Mouse (Mus musculus) forebrain, embryonic 11.5 days (tissue): Measurements from ENCODE around the gene Cyp2u1. TPM values are rescaled to one million over a fixed set of nuclear protein-coding genes. Genes with fewer than 3 reads are reported as not detected.
"Not testable (repeated sequence)": the region's sequence is repeated elsewhere in the genome, so short reads cannot be mapped to it uniquely, and the experiment has no call there.

Experiments
- ATAC-seq: fragments of 200-750 bp; cut with Nextera tagmentation; replicated peaks from 2 replicates; pipeline ENCODE4 v1.8.0; 2017; ENCODE audit warnings: moderate TSS enrichment; ENCODE audit not compliant: low FRiP score
- DNase-seq: peaks from one replicate; pipeline ENCODE4 v3.0.0-alpha.2; 2017; ENCODE audit warnings: low spot score
- H3K27ac ChIP-seq: fragments of 300-500 bp; sonication (generic); 2 replicates; pipeline ENCODE4 v1.5.1; 2014; ENCODE audit warnings: low read depth, low read length
- H3K27me3 ChIP-seq: fragments of 300-500 bp; sonication (generic); 2 replicates; pipeline ENCODE4 v1.6.1; 2014; ENCODE audit warnings: mild to moderate bottlenecking, low read length, mixed read lengths; ENCODE audit not compliant: control insufficient read depth, insufficient read depth
- H3K36me3 ChIP-seq: fragments of 300-500 bp; sonication (generic); 2 replicates; pipeline ENCODE4 v1.6.1; 2014; ENCODE audit warnings: mild to moderate bottlenecking, low read length, moderate library complexity, mixed read lengths; ENCODE audit not compliant: control insufficient read depth, insufficient read depth
- H3K4me1 ChIP-seq: fragments of 300-500 bp; sonication (generic); replicated peaks from 2 replicates; pipeline ENCODE4 v1.6.1; 2014; ENCODE audit warnings: low read length, mixed read lengths; ENCODE audit not compliant: control insufficient read depth, insufficient read depth
- H3K4me2 ChIP-seq: fragments of 300-500 bp; sonication (generic); 2 replicates; pipeline ENCODE4 v1.6.1; 2014; ENCODE audit warnings: low read depth, mild to moderate bottlenecking, low read length, moderate library complexity, mixed read lengths; ENCODE audit not compliant: severe bottlenecking
- H3K4me3 ChIP-seq: fragments of 300-500 bp; sonication (generic); 2 replicates; pipeline ENCODE4 v1.5.1; 2014; ENCODE audit warnings: low read depth, low read length
- H3K9ac ChIP-seq: fragments of 300-500 bp; sonication (generic); 2 replicates; pipeline ENCODE4 v1.6.1; 2014; ENCODE audit warnings: low read length
- H3K9me3 ChIP-seq: fragments of 300-500 bp; sonication (generic); 2 replicates; pipeline ENCODE4 v1.6.1; 2016; ENCODE audit warnings: low read length, mixed read lengths; ENCODE audit not compliant: control insufficient read depth
- WGBS: fragments of 180-500 bp; shearing (Covaris S2); extraction: QIAGEN DNeasy Blood & Tissue Kit; methylation state at CpG from one replicate; pipeline ENCODE4 v1.1.7; 2014; 5-methylcytosine and 5-hydroxymethylcytosine counted together
- polyA plus RNA-seq: library from polyadenylated mRNA; unstranded; fragments of >200 nt; fragmentation: Nextera tagmentation; extraction: Ambion mirVana; gene quantifications from 2 replicates; pipeline ENCODE4 v1.2.1, GENCODE M21; 2014

Cyp2u1 gene
- polyA plus RNA-seq, 1 experiment from 2014 or later, result 3.1 TPM

DNA sequence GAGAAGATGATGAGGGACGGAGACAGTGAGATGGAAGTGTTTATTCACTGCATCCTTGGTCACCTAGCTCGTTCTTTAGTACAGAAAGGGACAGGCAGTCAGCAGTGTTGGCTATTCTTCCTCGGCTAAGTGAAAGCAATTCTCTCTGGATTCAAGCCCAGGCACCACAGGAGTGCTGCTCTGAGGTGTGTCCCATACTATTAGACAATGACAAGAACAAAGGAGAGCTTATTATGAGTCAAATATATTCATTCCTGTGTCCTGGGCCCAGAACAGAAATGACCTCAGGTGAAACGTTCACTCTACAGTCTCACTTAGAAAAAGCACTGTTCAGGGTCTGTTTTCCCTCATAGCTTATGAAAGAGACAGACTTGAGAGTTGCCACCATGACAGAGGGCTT is 36.3 kb upstream of the Cyp2u1 start:
- no peaks in the 10 kb centered on the region for H3K36me3 ChIP-seq
- 74% methylated on average over 4 of the region's 4 CpGs for WGBS
- DNase-seq, result no peak
- ATAC-seq, result no peak
- 0 out of 2 replicates have a peak, but pooled peaks cover 3% of the 10 kb centered on the region for H3K4me1 ChIP-seq
- no peak overlapping the region for H3K4me2 ChIP-seq
- no peaks in the 10 kb centered on the region; the same call in 1 of the 2 replicates for H3K27me3 ChIP-seq
- no peak overlapping the region for H3K27ac ChIP-seq
- H3K9ac ChIP-seq, result no peak overlapping the region
- no peak overlapping the region for H3K4me3 ChIP-seq
- H3K9me3 ChIP-seq, result no peaks in the 10 kb centered on the region

DNA sequence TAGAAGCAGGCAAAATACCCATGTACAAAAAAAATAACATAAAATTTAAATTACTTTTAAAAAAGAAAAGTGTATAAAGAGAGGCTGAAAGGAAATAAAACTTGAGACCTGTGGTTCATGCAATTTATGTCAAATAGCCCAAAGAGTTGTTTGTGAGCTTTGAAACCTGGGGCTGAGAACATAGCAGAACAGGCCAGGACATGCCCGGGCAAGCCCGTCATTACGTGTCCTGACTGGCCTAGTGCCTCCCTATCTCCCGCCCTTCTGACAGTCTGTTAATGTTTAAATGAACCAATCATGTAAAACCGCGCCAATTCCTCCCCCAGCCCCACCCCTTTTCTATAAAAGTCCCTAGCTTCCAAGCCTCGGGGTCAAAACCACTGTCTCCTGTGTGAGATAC is 34.7 kb upstream of the Cyp2u1 start:
- not testable (repeated sequence) for H3K9me3 ChIP-seq, H3K36me3 ChIP-seq, DNase-seq, H3K9ac ChIP-seq, H3K4me3 ChIP-seq, H3K27ac ChIP-seq, H3K4me2 ChIP-seq, H3K27me3 ChIP-seq, ATAC-seq, H3K4me1 ChIP-seq
- WGBS, result 87% methylated on average over 6 of the region's 7 CpGs

DNA sequence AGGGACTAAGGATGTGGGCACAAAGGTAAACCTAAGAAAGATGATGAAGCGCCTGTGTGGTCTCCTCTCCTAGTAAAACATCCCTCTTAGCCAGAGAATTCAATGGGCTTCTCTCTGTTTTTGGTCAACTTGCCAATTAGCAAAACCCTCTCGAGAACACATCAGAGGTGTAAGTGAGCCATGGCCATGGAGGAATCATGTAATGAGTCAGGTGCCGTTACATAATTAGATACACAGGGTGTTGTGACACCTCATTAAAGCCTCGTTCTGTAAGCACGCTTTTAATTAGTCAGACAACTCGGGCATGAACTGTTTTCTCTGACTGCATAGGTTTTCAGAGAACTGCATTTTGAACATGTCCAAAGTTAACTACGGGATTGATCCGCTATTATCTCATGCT is 33.6 kb upstream of the Cyp2u1 start:
- Histone ChIP-seq H3K27ac (no peak overlapping the region), H3K36me3 (no peaks in the 10 kb centered on the region), H3K9me3 (no peaks in the 10 kb centered on the region), H3K27me3 (no peaks in the 10 kb centered on the region; the same call in 1 of the 2 replicates), H3K9ac (no peak overlapping the region), H3K4me1 (0 out of 2 replicates have a peak, but pooled peaks cover 3% of the 10 kb centered on the region), H3K4me2 (no peak overlapping the region), H3K4me3 (no peak overlapping the region)
- 57% methylated on average over 8 of the region's 8 CpGs for WGBS
- DNase-seq (no peak), ATAC-seq (peak; percentile 90)

DNA sequence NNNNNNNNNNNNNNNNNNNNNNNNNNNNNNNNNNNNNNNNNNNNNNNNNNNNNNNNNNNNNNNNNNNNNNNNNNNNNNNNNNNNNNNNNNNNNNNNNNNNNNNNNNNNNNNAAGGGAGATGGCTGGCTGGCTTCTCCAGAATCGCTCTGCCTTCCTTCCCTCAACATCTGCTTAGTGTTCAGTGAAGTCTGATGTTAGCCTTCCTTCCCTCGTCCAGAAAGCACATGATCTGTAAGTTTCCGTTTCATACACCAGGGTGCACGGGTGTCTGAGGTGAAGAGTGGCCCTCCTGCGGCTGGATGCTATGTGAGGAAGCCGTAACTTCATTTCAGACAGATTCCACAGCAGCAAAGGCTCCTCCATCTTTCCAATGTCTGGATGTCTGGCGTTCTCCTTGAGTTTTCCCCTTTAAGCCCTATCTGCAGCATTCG is 32.1 kb upstream of the Cyp2u1 start:
- H3K27ac ChIP-seq, result no peak overlapping the region
- no peak overlapping the region for H3K9ac ChIP-seq
- H3K4me1 ChIP-seq, result 0 out of 2 replicates have a peak, but pooled peaks cover 3% of the 10 kb centered on the region
- ATAC-seq (no peak), DNase-seq (no peak)
- H3K9me3 ChIP-seq, result no peaks in the 10 kb centered on the region
- WGBS, result 82% methylated on average over 8 of the region's 8 CpGs
- H3K4me2 ChIP-seq, result no peak overlapping the region
- no peaks in the 10 kb centered on the region for H3K27me3 ChIP-seq
- H3K4me3 ChIP-seq, result no peak overlapping the region
- no peaks in the 10 kb centered on the region for H3K36me3 ChIP-seq

DNA sequence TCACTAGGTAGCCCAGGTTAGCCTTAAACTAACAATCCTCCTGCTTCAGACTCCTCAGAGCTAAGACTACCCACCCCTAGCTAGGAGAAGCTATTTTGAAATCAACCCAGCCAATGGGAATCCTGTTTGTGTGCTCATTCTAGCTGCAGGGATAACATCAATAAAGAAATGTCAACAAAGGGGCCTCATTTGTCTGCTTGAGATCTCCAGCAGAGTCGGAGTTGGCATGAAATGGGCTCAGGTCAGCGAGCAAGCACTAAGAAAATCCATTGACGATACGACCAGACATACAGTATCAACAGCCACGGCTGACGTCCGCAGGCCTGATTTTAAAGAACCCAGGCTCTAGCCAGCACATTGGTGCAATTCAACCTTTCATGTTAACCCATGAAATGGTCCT is 24.2 kb upstream of the Cyp2u1 start:
- no peak for DNase-seq
- WGBS, result 75% methylated on average over 7 of the region's 7 CpGs
- Histone ChIP-seq H3K27ac (no peak overlapping the region), H3K9me3 (no peaks in the 10 kb centered on the region), H3K4me3 (no peak overlapping the region), H3K36me3 (no peaks in the 10 kb centered on the region), H3K4me1 (no peaks in the 10 kb centered on the region), H3K4me2 (no peak overlapping the region), H3K27me3 (no peaks in the 10 kb centered on the region), H3K9ac (no peak overlapping the region)
- ATAC-seq, result no peak

DNA sequence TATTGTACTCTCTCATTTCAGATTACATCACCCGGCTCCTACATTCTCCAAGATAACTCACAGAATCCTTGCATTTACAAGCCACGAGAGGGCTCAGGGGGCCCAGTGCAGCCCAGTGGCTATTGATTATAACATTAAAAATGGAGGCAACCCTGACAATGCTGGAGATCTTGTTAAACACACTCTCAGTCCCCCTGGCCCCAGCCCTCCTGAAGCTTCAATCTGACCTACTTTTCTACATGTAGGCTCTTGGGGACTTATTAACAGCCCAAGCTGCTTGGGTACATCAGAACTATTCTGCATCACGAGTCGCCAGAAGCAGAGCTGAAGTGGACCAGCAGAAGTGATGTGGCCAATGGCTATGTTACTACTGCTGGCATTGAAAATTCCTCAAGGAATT is 23.6 kb upstream of the Cyp2u1 start:
- Histone ChIP-seq H3K36me3 (no peaks in the 10 kb centered on the region), H3K27ac (no peak overlapping the region), H3K9ac (no peak overlapping the region), H3K4me2 (no peak overlapping the region), H3K4me3 (no peak overlapping the region), H3K9me3 (no peaks in the 10 kb centered on the region), H3K27me3 (no peaks in the 10 kb centered on the region), H3K4me1 (no peaks in the 10 kb centered on the region)
- DNase-seq (no peak), ATAC-seq (no peak)
- WGBS, result 86% methylated on average over 4 of the region's 4 CpGs

DNA sequence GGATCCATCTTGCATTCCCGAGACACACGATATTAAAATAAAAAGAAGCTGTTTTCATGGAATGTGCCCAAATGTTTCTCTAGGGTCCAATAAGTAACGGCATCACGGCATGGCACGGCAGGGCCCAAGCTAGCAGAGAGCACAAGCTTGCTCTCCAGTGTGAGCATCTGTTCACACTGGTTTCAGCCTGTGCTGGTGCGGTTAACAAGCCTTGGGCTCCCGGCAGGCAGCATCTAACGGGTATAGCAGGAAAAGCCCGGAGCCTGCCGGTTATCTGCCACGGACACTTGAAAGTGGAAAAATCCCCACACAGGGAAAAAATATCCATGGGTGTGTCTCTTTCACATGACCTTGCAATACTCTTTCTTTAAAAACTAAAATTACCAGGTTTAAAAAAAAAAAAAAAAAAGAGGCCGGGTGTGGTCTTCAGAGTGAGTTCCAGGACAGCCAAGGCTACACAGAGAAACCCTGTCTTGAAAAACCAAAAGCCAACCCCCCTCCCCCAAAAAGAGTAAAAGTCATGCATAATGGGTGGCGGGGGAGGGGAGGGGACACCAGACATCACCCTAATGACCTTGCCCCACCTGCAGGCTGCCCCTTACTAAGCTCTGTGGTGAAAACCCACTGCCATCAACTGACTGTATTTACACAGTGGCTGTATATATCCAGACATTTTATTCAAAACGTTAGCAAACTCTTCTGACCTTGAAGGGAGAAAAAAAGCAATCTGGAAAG is 19.2 kb upstream of the Cyp2u1 start:
- Histone ChIP-seq H3K9ac (no peak overlapping the region), H3K4me2 (no peak overlapping the region), H3K27me3 (no peaks in the 10 kb centered on the region), H3K4me1 (no peaks in the 10 kb centered on the region), H3K4me3 (no peak overlapping the region), H3K27ac (no peak overlapping the region), H3K9me3 (no peaks in the 10 kb centered on the region), H3K36me3 (no peaks in the 10 kb centered on the region)
- no peak for ATAC-seq
- DNase-seq, result no peak
- 81% methylated on average over 14 of the region's 14 CpGs for WGBS

DNA sequence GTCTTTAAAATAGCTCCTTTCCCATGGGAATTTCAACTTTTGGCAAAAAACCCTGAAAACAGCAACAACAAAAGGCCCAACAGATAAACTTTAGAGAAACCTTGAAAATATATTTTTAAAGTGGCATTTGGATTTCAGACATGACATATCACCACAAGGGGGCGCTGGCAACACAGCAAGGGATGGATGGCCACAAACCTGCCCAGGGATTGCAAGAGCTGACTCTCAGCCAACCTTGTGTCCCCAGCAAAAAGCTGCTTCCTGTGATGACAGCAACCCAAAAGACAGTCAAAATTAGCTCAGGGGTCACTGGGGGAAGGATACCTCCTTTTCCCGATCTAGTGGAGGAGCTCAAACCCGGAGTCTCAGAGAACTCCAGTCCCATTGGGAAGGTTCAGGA is 17.2 kb upstream of the Cyp2u1 start:
- WGBS, result 9% methylated on average over 3 of the region's 3 CpGs
- no peak overlapping the region for H3K4me2 ChIP-seq
- DNase-seq, result peak; percentile 89
- H3K9me3 ChIP-seq, result no peaks in the 10 kb centered on the region
- no peaks in the 10 kb centered on the region for H3K27me3 ChIP-seq
- H3K9ac ChIP-seq, result no peak overlapping the region
- no peak overlapping the region for H3K27ac ChIP-seq
- H3K4me1 ChIP-seq, result peaks cover 4% of the 10 kb centered on the region; the same call in 1 of the 2 replicates
- H3K4me3 ChIP-seq, result no peak overlapping the region
- no peaks in the 10 kb centered on the region for H3K36me3 ChIP-seq
- no peak for ATAC-seq

DNA sequence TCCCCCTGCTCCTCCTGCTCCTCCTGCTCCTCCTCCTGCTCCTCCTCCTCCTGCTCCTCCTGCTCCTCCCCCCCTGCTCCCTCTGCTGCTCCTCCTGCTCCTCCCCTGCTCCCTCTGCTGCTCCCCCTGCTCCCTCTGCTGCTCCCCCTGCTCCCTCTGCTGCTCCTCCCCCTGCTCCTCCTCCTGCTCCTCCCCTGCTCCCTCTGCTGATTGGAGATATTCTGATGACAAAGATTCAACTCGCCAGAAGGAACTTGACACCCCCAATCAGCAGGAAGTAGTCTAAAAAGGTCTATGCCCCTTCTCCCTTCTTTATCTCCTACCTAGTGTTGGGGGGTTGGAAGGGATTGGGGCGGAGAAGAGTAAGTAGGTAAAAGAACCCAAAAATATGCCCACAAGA is 15.2 kb upstream of the Cyp2u1 start:
- H3K9ac ChIP-seq, result no peak overlapping the region
- no peak overlapping the region for H3K4me2 ChIP-seq
- no peaks in the 10 kb centered on the region for H3K9me3 ChIP-seq
- 62% methylated on average over 2 of the region's 2 CpGs for WGBS
- peaks cover 4% of the 10 kb centered on the region; the same call in 1 of the 2 replicates for H3K4me1 ChIP-seq
- no peaks in the 10 kb centered on the region for H3K27me3 ChIP-seq
- no peaks in the 10 kb centered on the region for H3K36me3 ChIP-seq
- no peak overlapping the region for H3K4me3 ChIP-seq
- no peak overlapping the region for H3K27ac ChIP-seq
- ATAC-seq, result no peak
- DNase-seq, result no peak
